Mouse (Mus musculus) kidney, postnatal 0 days (tissue): ENCODE measurements around the gene 3110082J24Rik. TPM values are rescaled to one million over a fixed set of nuclear protein-coding genes. Genes with fewer than 3 reads are reported as not detected.

ENCODE experiments used
- ATAC-seq: fragments of 200-750 bp; cut with Nextera tagmentation; replicated peaks from 2 replicates; pipeline ENCODE4 v1.8.0; 2017; ENCODE audit warnings: low read depth, moderate number of reproducible peaks, moderate TSS enrichment, moderate library complexity; ENCODE audit not compliant: low FRiP score
- DNase-seq: peaks from one replicate; pipeline ENCODE4 v3.0.0-alpha.2; 2016; ENCODE audit warnings: low spot score
- H3K27ac ChIP-seq: fragments of 300-500 bp; sonication (generic); 2 replicates; pipeline ENCODE4 v1.5.1; 2014; ENCODE audit warnings: mild to moderate bottlenecking
- H3K27me3 ChIP-seq: fragments of 300-500 bp; sonication (generic); 2 replicates; pipeline ENCODE4 v1.6.1; 2014; ENCODE audit warnings: low read length, mixed read lengths; ENCODE audit not compliant: insufficient read depth
- H3K36me3 ChIP-seq: fragments of 300-500 bp; sonication (generic); 2 replicates; pipeline ENCODE4 v1.6.1; 2014; ENCODE audit warnings: low read length, mixed read lengths; ENCODE audit not compliant: insufficient read depth
- H3K4me1 ChIP-seq: fragments of 300-500 bp; sonication (generic); replicated peaks from 2 replicates; pipeline ENCODE4 v1.6.1; 2014; ENCODE audit warnings: antibody characterized with exemption, low read length, mixed read lengths; ENCODE audit not compliant: insufficient read depth
- H3K4me2 ChIP-seq: fragments of 300-500 bp; sonication (generic); 2 replicates; pipeline ENCODE4 v1.6.1; 2014; ENCODE audit warnings: mild to moderate bottlenecking, low read length, moderate library complexity, mixed read lengths
- H3K4me3 ChIP-seq: fragments of 300-500 bp; sonication (generic); replicated peaks from 2 replicates; pipeline ENCODE4 v1.5.1; 2014; ENCODE audit warnings: low read depth, low read length
- H3K9ac ChIP-seq: fragments of 300-500 bp; sonication (generic); 2 replicates; pipeline ENCODE4 v1.6.1; 2014; ENCODE audit warnings: low read depth, low read length
- H3K9me3 ChIP-seq: fragments of 300-500 bp; sonication (generic); replicated peaks from 2 replicates; pipeline ENCODE4 v1.6.1; 2016; ENCODE audit warnings: low read length, inconsistent platforms, mixed read lengths
- CTCF ChIP-seq: IDR thresholded peaks from 2 replicates; pipeline ENCODE4 v1.5.1; 2016; ENCODE audit warnings: antibody characterized with exemption, low read depth, mild to moderate bottlenecking, moderate library complexity
- WGBS: fragments of 180-500 bp; shearing (Covaris S2); extraction: QIAGEN DNeasy Blood & Tissue Kit; methylation state at CpG from one replicate; pipeline ENCODE4 v1.1.7; 2014; 5-methylcytosine and 5-hydroxymethylcytosine counted together
- polyA plus RNA-seq: library from polyadenylated mRNA; unstranded; fragments of >200 nt; fragmentation: Nextera tagmentation; extraction: Ambion mirVana; gene quantifications from 2 replicates; pipeline ENCODE4 v1.2.1, GENCODE M21; 2015

The 3110082J24Rik gene
- not detected in 2 replicates for polyA plus RNA-seq

GRCm38 (mm10) chr5:30105668-30106300 is at the start of gene 3110082J24Rik:
Gene 3110082J24Rik, minus strand, starts transcription at chr5:30106086.
- no peak for TF ChIP-seq CTCF
- Histone ChIP-seq H3K4me3 (peak within 1 kb of the TSS; percentile 41), H3K4me2 (peak within 1 kb of the TSS; percentile 76), H3K27ac (no peak within 1 kb of the TSS), H3K27me3 (peaks cover 21% of the 10 kb centered on the region), H3K4me1 (peaks cover 23% of the 10 kb centered on the region), H3K9me3 (no peaks in the 10 kb centered on the region), H3K9ac (0 out of 2 replicates have a peak within 1 kb of the TSS, but pooled peaks have one; percentile 27), H3K36me3 (no peaks in the 10 kb centered on the region)
- WGBS = 2% methylated on average over 29 of the region's 29 CpGs
- ATAC-seq = no peak
- no peak for DNase-seq

- Histone ChIP-seq H3K27me3 (no peaks in the 10 kb centered on the region), H3K9me3 (no peaks in the 10 kb centered on the region), H3K4me3 (peak overlapping the region; percentile 95), H3K4me2 (peak overlapping the region; percentile 81), H3K4me1 (peaks cover 6% of the 10 kb centered on the region; the same call in 1 of the 2 replicates), H3K36me3 (no peaks in the 10 kb centered on the region), H3K9ac (peak overlapping the region; percentile 84), H3K27ac (peak overlapping the region; percentile 96)
- under 1% methylated on average over 31 of the region's 31 CpGs for WGBS
- no peak for DNase-seq
- peak; percentile 31 for ATAC-seq
- no peak for TF ChIP-seq CTCF
These were observed 49.5 kb upstream of the 3110082J24Rik start for GRCm38 (mm10) chr5:30155395-30155792.

GRCm38 (mm10) chr5:30154474-30155394 is 48.8 kb upstream of the 3110082J24Rik start, which contains the start of the genes Hadha and Hadhb:
Gene Hadha, minus strand, starts transcription at chr5:30155162.
Gene Hadhb, plus strand, starts transcription at chr5:30155248.
- Histone ChIP-seq H3K27me3 (no peaks in the 10 kb centered on the region), H3K27ac (peak within 1 kb of the TSS; percentile 96), H3K4me1 (peaks cover 6% of the 10 kb centered on the region; the same call in 1 of the 2 replicates), H3K4me3 (peak within 1 kb of the TSS; percentile 95), H3K4me2 (peak within 1 kb of the TSS; percentile 81), H3K9me3 (no peaks in the 10 kb centered on the region), H3K36me3 (no peaks in the 10 kb centered on the region), H3K9ac (peak within 1 kb of the TSS; percentile 84)
- under 1% methylated on average over 53 of the region's 53 CpGs for WGBS
- ATAC-seq (peak; percentile 88), DNase-seq (peak; percentile 95)
- TF ChIP-seq CTCF = no peak

- Histone ChIP-seq H3K27ac (peak overlapping the region; percentile 96; the same call in 1 of the 2 replicates), H3K9ac (peak overlapping the region; percentile 84), H3K9me3 (no peaks in the 10 kb centered on the region), H3K27me3 (no peaks in the 10 kb centered on the region), H3K4me1 (peaks cover 6% of the 10 kb centered on the region; the same call in 1 of the 2 replicates), H3K4me3 (peak overlapping the region; percentile 95), H3K4me2 (peak overlapping the region; percentile 81), H3K36me3 (no peaks in the 10 kb centered on the region)
- ATAC-seq (no peak), DNase-seq (peak; percentile 59)
- 20% methylated on average over 4 of the region's 4 CpGs for WGBS
- no peak for TF ChIP-seq CTCF
These were observed 48.1 kb upstream of the 3110082J24Rik start for GRCm38 (mm10) chr5:30154013-30154412.

GRCm38 (mm10) chr5:30153222-30153621 is 47.3 kb upstream of the 3110082J24Rik start:
- Histone ChIP-seq H3K9ac (no peak overlapping the region), H3K36me3 (no peaks in the 10 kb centered on the region), H3K4me1 (peaks cover 6% of the 10 kb centered on the region; the same call in 1 of the 2 replicates), H3K9me3 (no peaks in the 10 kb centered on the region), H3K4me3 (no peak overlapping the region), H3K27ac (no peak overlapping the region), H3K27me3 (no peaks in the 10 kb centered on the region), H3K4me2 (no peak overlapping the region)
- WGBS = 92% methylated on average over 2 of the region's 2 CpGs
- ATAC-seq = no peak
- no peak for DNase-seq
- TF ChIP-seq CTCF = no peak

- Histone ChIP-seq H3K4me3 (no peak overlapping the region), H3K9ac (no peak overlapping the region), H3K4me2 (no peak overlapping the region), H3K36me3 (no peaks in the 10 kb centered on the region), H3K9me3 (no peaks in the 10 kb centered on the region), H3K4me1 (peaks cover 6% of the 10 kb centered on the region; the same call in 1 of the 2 replicates), H3K27me3 (no peaks in the 10 kb centered on the region), H3K27ac (no peak overlapping the region)
- DNase-seq (no peak), ATAC-seq (no peak)
- 69% methylated on average over 1 of the region's 1 CpGs for WGBS
- no peak for TF ChIP-seq CTCF
These were observed 46.5 kb upstream of the 3110082J24Rik start for GRCm38 (mm10) chr5:30152413-30152812.
